Mouse (Mus musculus) hindbrain, embryonic 12.5 days (tissue): ENCODE results near the gene Mrps31. TPM values are rescaled to one million over a fixed set of nuclear protein-coding genes. Genes with fewer than 3 reads are reported as not detected.

Experiments used
- ATAC-seq: fragments of 200-750 bp; cut with Nextera tagmentation; 2 replicates; pipeline ENCODE4 v1.8.0; 2017; ENCODE audit warnings: moderate TSS enrichment; ENCODE audit not compliant: low FRiP score
- H3K27ac ChIP-seq: fragments of 300-500 bp; sonication (generic); 2 replicates; pipeline ENCODE4 v1.5.1; 2016; ENCODE audit warnings: mild to moderate bottlenecking
- H3K27me3 ChIP-seq: fragments of 300-500 bp; sonication (generic); 2 replicates; pipeline ENCODE4 v1.6.1; 2016; ENCODE audit warnings: mild to moderate bottlenecking
- H3K36me3 ChIP-seq: fragments of 300-500 bp; sonication (generic); 2 replicates; pipeline ENCODE4 v1.6.1; 2016; ENCODE audit warnings: mild to moderate bottlenecking
- H3K4me1 ChIP-seq: fragments of 300-500 bp; sonication (generic); 2 replicates; pipeline ENCODE4 v1.6.1; 2016
- H3K4me2 ChIP-seq: fragments of 300-500 bp; sonication (generic); replicated peaks from 2 replicates; pipeline ENCODE4 v1.6.1; 2016; ENCODE audit warnings: mild to moderate bottlenecking
- H3K4me3 ChIP-seq: fragments of 300-500 bp; sonication (generic); 2 replicates; pipeline ENCODE4 v1.5.1; 2016; ENCODE audit warnings: mild to moderate bottlenecking
- H3K9ac ChIP-seq: fragments of 300-500 bp; sonication (generic); 2 replicates; pipeline ENCODE4 v1.6.1; 2016; ENCODE audit warnings: mild to moderate bottlenecking, moderate library complexity
- H3K9me3 ChIP-seq: fragments of 300-500 bp; sonication (generic); replicated peaks from 2 replicates; pipeline ENCODE4 v1.6.1; 2016; ENCODE audit warnings: mild to moderate bottlenecking
- WGBS: fragments of 180-500 bp; shearing (Covaris S2); methylation state at CpG from one replicate; pipeline ENCODE4 v1.1.7; 2016; 5-methylcytosine and 5-hydroxymethylcytosine counted together
- polyA plus RNA-seq: library from polyadenylated mRNA; unstranded; fragments of >200 nt; fragmentation: Nextera tagmentation; extraction: Ambion mirVana; gene quantifications from 2 replicates; pipeline ENCODE4 v1.2.1, GENCODE M21; 2016

The Mrps31 gene
- polyA plus RNA-seq: 38.2 and 41.1 TPM in 2 replicates

- under 1% methylated on average over 25 of the region's 25 CpGs for WGBS
- peaks cover 7% of the 10 kb centered on the region for H3K4me1 ChIP-seq
- peak within 1 kb of the TSS; percentile 67 for H3K27ac ChIP-seq
- H3K9ac ChIP-seq: peak within 1 kb of the TSS; percentile 69
- H3K4me3 ChIP-seq: peak within 1 kb of the TSS; percentile 72
- H3K9me3 ChIP-seq: no peaks in the 10 kb centered on the region
- peak within 1 kb of the TSS; percentile 77 for H3K4me2 ChIP-seq
- peaks cover 8% of the 10 kb centered on the region for H3K36me3 ChIP-seq
- H3K27me3 ChIP-seq: no peaks in the 10 kb centered on the region
- ATAC-seq: peak; percentile 93
These were observed at the start of gene Mrps31 for GRCm38 (mm10) chr8:22411282-22411702. Gene Mrps31 (plus strand): TSS chr8:22411361.

- Histone ChIP-seq H3K9ac (no peak overlapping the region), H3K27ac (no peak overlapping the region), H3K27me3 (no peaks in the 10 kb centered on the region), H3K36me3 (peaks cover 5% of the 10 kb centered on the region), H3K4me3 (no peak overlapping the region), H3K4me2 (no peak overlapping the region), H3K9me3 (no peaks in the 10 kb centered on the region), H3K4me1 (no peaks in the 10 kb centered on the region)
- ATAC-seq: no peak
- WGBS: 93% methylated on average over 5 of the region's 5 CpGs
These were observed 34.9 kb upstream of the Mrps31 start for GRCm38 (mm10) chr8:22376311-22376710.

GRCm38 (mm10) chr8:22376903-22377302, 34.3 kb upstream of the Mrps31 start:
- no peak overlapping the region for H3K27ac ChIP-seq
- H3K4me3 ChIP-seq: no peak overlapping the region
- H3K4me1 ChIP-seq: no peaks in the 10 kb centered on the region
- peak; percentile 72 for ATAC-seq
- WGBS: 37% methylated on average over 5 of the region's 5 CpGs
- no peak overlapping the region for H3K4me2 ChIP-seq
- no peaks in the 10 kb centered on the region for H3K27me3 ChIP-seq
- H3K9me3 ChIP-seq: no peaks in the 10 kb centered on the region
- peaks cover 11% of the 10 kb centered on the region for H3K36me3 ChIP-seq
- H3K9ac ChIP-seq: no peak overlapping the region

GRCm38 (mm10) chr8:22380934-22381333, 30.2 kb upstream of the Mrps31 start:
- no peaks in the 10 kb centered on the region for H3K27me3 ChIP-seq
- no peaks in the 10 kb centered on the region for H3K4me1 ChIP-seq
- no peak overlapping the region for H3K4me3 ChIP-seq
- H3K4me2 ChIP-seq: no peak overlapping the region
- H3K9ac ChIP-seq: no peak overlapping the region
- H3K36me3 ChIP-seq: peaks cover 16% of the 10 kb centered on the region
- no peak for ATAC-seq
- no peak overlapping the region for H3K27ac ChIP-seq
- 95% methylated on average over 11 of the region's 11 CpGs for WGBS
- no peaks in the 10 kb centered on the region for H3K9me3 ChIP-seq

GRCm38 (mm10) chr8:22382824-22383595, 28.2 kb upstream of the Mrps31 start:
- Histone ChIP-seq H3K27me3 (no peaks in the 10 kb centered on the region), H3K27ac (no peak overlapping the region), H3K4me3 (no peak overlapping the region), H3K9me3 (no peaks in the 10 kb centered on the region), H3K4me2 (no peak overlapping the region), H3K4me1 (no peaks in the 10 kb centered on the region), H3K36me3 (peaks cover 18% of the 10 kb centered on the region), H3K9ac (no peak overlapping the region)
- WGBS: 85% methylated on average over 19 of the region's 19 CpGs
- ATAC-seq: no peak

GRCm38 (mm10) chr8:22385158-22385557, 26.0 kb upstream of the Mrps31 start:
- ATAC-seq: no peak
- Histone ChIP-seq H3K36me3 (peaks cover 37% of the 10 kb centered on the region), H3K9ac (no peak overlapping the region), H3K27ac (no peak overlapping the region), H3K4me2 (no peak overlapping the region), H3K27me3 (no peaks in the 10 kb centered on the region), H3K4me1 (no peaks in the 10 kb centered on the region), H3K9me3 (no peaks in the 10 kb centered on the region), H3K4me3 (no peak overlapping the region)
- WGBS: 93% methylated on average over 6 of the region's 6 CpGs

- 79% methylated on average over 10 of the region's 10 CpGs for WGBS
- H3K4me3 ChIP-seq: no peak overlapping the region
- H3K27ac ChIP-seq: no peak overlapping the region
- peaks cover 25% of the 10 kb centered on the region for H3K36me3 ChIP-seq
- no peak for ATAC-seq
- H3K9me3 ChIP-seq: no peaks in the 10 kb centered on the region
- H3K27me3 ChIP-seq: no peaks in the 10 kb centered on the region
- H3K9ac ChIP-seq: no peak overlapping the region
- no peak overlapping the region for H3K4me2 ChIP-seq
- H3K4me1 ChIP-seq: no peaks in the 10 kb centered on the region
These were observed 21.3 kb upstream of the Mrps31 start for GRCm38 (mm10) chr8:22389874-22390273.

- ATAC-seq: no peak
- no peak overlapping the region for H3K9ac ChIP-seq
- no peak overlapping the region for H3K4me3 ChIP-seq
- no peak overlapping the region for H3K4me2 ChIP-seq
- H3K9me3 ChIP-seq: no peaks in the 10 kb centered on the region
- H3K4me1 ChIP-seq: no peaks in the 10 kb centered on the region
- H3K27me3 ChIP-seq: no peaks in the 10 kb centered on the region
- no peak overlapping the region for H3K27ac ChIP-seq
- WGBS: 88% methylated on average over 8 of the region's 8 CpGs
- peaks cover 25% of the 10 kb centered on the region for H3K36me3 ChIP-seq
These were observed 20.2 kb upstream of the Mrps31 start for GRCm38 (mm10) chr8:22390766-22391463.

- Histone ChIP-seq H3K4me1 (0 out of 2 replicates have a peak, but pooled peaks cover 3% of the 10 kb centered on the region), H3K4me3 (no peak overlapping the region), H3K9ac (no peak overlapping the region), H3K4me2 (no peak overlapping the region), H3K9me3 (no peaks in the 10 kb centered on the region), H3K36me3 (peaks cover 10% of the 10 kb centered on the region; the same call in 1 of the 2 replicates), H3K27ac (no peak overlapping the region), H3K27me3 (no peaks in the 10 kb centered on the region)
- no peak for ATAC-seq
- WGBS: 86% methylated on average over 4 of the region's 4 CpGs
These were observed 16.7 kb upstream of the Mrps31 start for GRCm38 (mm10) chr8:22394471-22394870.

GRCm38 (mm10) chr8:22395256-22395655, 15.9 kb upstream of the Mrps31 start:
- H3K27me3 ChIP-seq: no peaks in the 10 kb centered on the region
- WGBS: 96% methylated on average over 8 of the region's 8 CpGs

GRCm38 (mm10) chr8:22397811-22398141, 13.4 kb upstream of the Mrps31 start:
- H3K9ac ChIP-seq: peak overlapping the region; percentile 67
- H3K4me1 ChIP-seq: 0 out of 2 replicates have a peak, but pooled peaks cover 3% of the 10 kb centered on the region
- H3K36me3 ChIP-seq: no peaks in the 10 kb centered on the region
- ATAC-seq: no peak
- peak overlapping the region; percentile 64 for H3K4me3 ChIP-seq
- H3K27ac ChIP-seq: peak overlapping the region; percentile 56
- H3K4me2 ChIP-seq: peak overlapping the region; percentile 61
- H3K9me3 ChIP-seq: no peaks in the 10 kb centered on the region
- no peaks in the 10 kb centered on the region for H3K27me3 ChIP-seq
- 2% methylated on average over 13 of the region's 13 CpGs for WGBS

More at GRCm38 (mm10) chr8:22395256-22395655, 15.9 kb upstream of the Mrps31 start:
- Histone ChIP-seq H3K4me2 (no peak overlapping the region), H3K4me3 (no peak overlapping the region), H3K27ac (no peak overlapping the region), H3K4me1 (0 out of 2 replicates have a peak, but pooled peaks cover 3% of the 10 kb centered on the region), H3K9me3 (no peaks in the 10 kb centered on the region), H3K36me3 (peaks cover 4% of the 10 kb centered on the region; the same call in 1 of the 2 replicates), H3K9ac (no peak overlapping the region)
- no peak for ATAC-seq

- Histone ChIP-seq H3K27me3 (no peaks in the 10 kb centered on the region), H3K4me1 (0 out of 2 replicates have a peak, but pooled peaks cover 3% of the 10 kb centered on the region), H3K36me3 (no peaks in the 10 kb centered on the region), H3K4me3 (peak within 1 kb of the TSS; percentile 64), H3K9ac (peak within 1 kb of the TSS; percentile 67), H3K27ac (peak within 1 kb of the TSS; percentile 56), H3K9me3 (no peaks in the 10 kb centered on the region), H3K4me2 (peak within 1 kb of the TSS; percentile 61)
- peak; percentile 93 for ATAC-seq
- under 1% methylated on average over 76 of the region's 77 CpGs for WGBS
These were observed 12.8 kb upstream of the Mrps31 start, which contains the start of gene Slc25a15 for GRCm38 (mm10) chr8:22398142-22398951. Gene Slc25a15 (minus strand): TSS chr8:22398597.
